Mouse (Mus musculus) MEL (cell line): ENCODE measurements around the gene Tnfrsf25. TPM values are rescaled to one million over a fixed set of nuclear protein-coding genes. Genes with fewer than 3 reads are reported as not detected.

ENCODE experiments used
- DNase-seq: peaks from one replicate; pipeline ENCODE4 v3.0.0; 2011; ENCODE audit warnings: low read depth, low spot score
- H3K27ac ChIP-seq: 2 replicates; pipeline ENCODE4 v1.5.1; 2012; ENCODE audit warnings: low read depth, mild to moderate bottlenecking, control low read depth, low read length, moderate library complexity; ENCODE audit not compliant: control insufficient read depth
- H3K27me3 ChIP-seq, 2 experiments: fragments of 150-350 bp in 1 of 2; sonication (generic) in 1 of 2; 2 replicates each; pipeline ENCODE4 v1.6.1; 2012; ENCODE audit warnings: low read length in 2 of 2, mild to moderate bottlenecking in 2 of 2, improper control_type of control experiment in 1 of 2, moderate library complexity in 1 of 2; ENCODE audit not compliant: insufficient read depth in 2 of 2, control insufficient read depth in 1 of 2
- H3K36me3 ChIP-seq, 2 experiments: 2 replicates each; pipeline ENCODE4 v1.6.1; 2012 to 2014; ENCODE audit warnings: low read length in 2 of 2, improper control_type of control experiment in 1 of 2, inconsistent platforms in 1 of 2, mild to moderate bottlenecking in 1 of 2; ENCODE audit not compliant: insufficient read depth in 2 of 2, control insufficient read depth in 1 of 2
- H3K4me1 ChIP-seq, 2 experiments: fragments of 150-350 bp in 1 of 2; sonication (generic) in 1 of 2; 2 replicates each; pipeline ENCODE4 v1.6.1; 2012; ENCODE audit warnings: low read length in 2 of 2, improper control_type of control experiment in 1 of 2, mild to moderate bottlenecking in 1 of 2; ENCODE audit not compliant: insufficient read depth in 2 of 2, control insufficient read depth in 1 of 2
- H3K4me3 ChIP-seq, 2 experiments: fragments of 150-350 bp in 1 of 2; sonication (generic) in 1 of 2; 2 replicates each; pipeline ENCODE4 v1.5.1; 2012; ENCODE audit warnings: low read depth in 2 of 2, low read length in 2 of 2, mild to moderate bottlenecking in 2 of 2, moderate library complexity in 2 of 2, control low read depth in 1 of 2, improper control_type of control experiment in 1 of 2; ENCODE audit not compliant: control insufficient read depth in 1 of 2, insufficient read depth in 1 of 2
- H3K79me2 ChIP-seq: 2 replicates; pipeline ENCODE4 v1.6.1; 2012; ENCODE audit warnings: mild to moderate bottlenecking, low read length, moderate library complexity; ENCODE audit not compliant: control insufficient read depth, poor library complexity, insufficient read depth
- H3K9ac ChIP-seq: 2 replicates; pipeline ENCODE4 v1.6.1; 2012; ENCODE audit warnings: low read depth, mild to moderate bottlenecking, control low read depth, low read length, moderate library complexity; ENCODE audit not compliant: control insufficient read depth, poor library complexity, severe bottlenecking
- H3K9me3 ChIP-seq: fragments of 150-350 bp; sonication (generic); replicated peaks from 2 replicates; pipeline ENCODE4 v1.6.1; 2012; ENCODE audit warnings: mild to moderate bottlenecking, low read length, improper control_type of control experiment, moderate library complexity; ENCODE audit not compliant: insufficient read depth
- BHLHE40 ChIP-seq: IDR thresholded peaks from 2 replicates; pipeline ENCODE4 v1.6.1; 2012; ENCODE audit warnings: low read depth, mild to moderate bottlenecking, inconsistent platforms, low read length, improper control_type of control experiment, borderline replicate concordance
- CHD2 ChIP-seq: IDR thresholded peaks from 2 replicates; pipeline ENCODE4 v1.6.1; 2011; ENCODE audit warnings: low read length, improper control_type of control experiment
- EP300 ChIP-seq, 2 experiments: IDR thresholded peaks; 2 replicates each; pipeline ENCODE4 v1.6.1; 2011; ENCODE audit warnings: improper control_type of control experiment in 2 of 2, low read length in 2 of 2, low read depth in 1 of 2, mild to moderate bottlenecking in 1 of 2
- ETS1 ChIP-seq: IDR thresholded peaks from 2 replicates; pipeline ENCODE4 v1.6.1; 2012; ENCODE audit warnings: low read depth, mild to moderate bottlenecking, inconsistent platforms, low read length, improper control_type of control experiment, moderate library complexity
- MAZ ChIP-seq: IDR thresholded peaks from 2 replicates; pipeline ENCODE4 v1.6.1; 2012; ENCODE audit warnings: low read depth, mild to moderate bottlenecking, inconsistent platforms, low read length, improper control_type of control experiment
- MYB ChIP-seq: IDR thresholded peaks from 2 replicates; pipeline ENCODE4 v1.6.1; 2011; ENCODE audit warnings: mild to moderate bottlenecking, low read depth, low read length, improper control_type of control experiment
- NRF1 ChIP-seq: IDR thresholded peaks from 2 replicates; pipeline ENCODE4 v1.6.1; 2014; ENCODE audit warnings: low read depth, mild to moderate bottlenecking, inconsistent platforms, low read length, improper control_type of control experiment, moderate library complexity; ENCODE audit not compliant: poor library complexity, insufficient read depth, severe bottlenecking
- POLR2AphosphoS5 ChIP-seq: IDR thresholded peaks from 2 replicates; pipeline ENCODE4 v1.6.1; 2012; ENCODE audit warnings: low read depth, borderline replicate concordance, mild to moderate bottlenecking, inconsistent platforms, low read length, moderate library complexity, mixed read lengths
- RCOR1 ChIP-seq: IDR thresholded peaks from 2 replicates; pipeline ENCODE4 v1.6.1; 2012; ENCODE audit warnings: low read depth, mild to moderate bottlenecking, inconsistent platforms, low read length, improper control_type of control experiment
- SMC3 ChIP-seq: IDR thresholded peaks from 2 replicates; pipeline ENCODE4 v1.6.1; 2011; ENCODE audit warnings: low read depth, low read length, improper control_type of control experiment
- TAL1 ChIP-seq: IDR thresholded peaks from 2 replicates; pipeline ENCODE4 v1.6.1; 2012; ENCODE audit warnings: mild to moderate bottlenecking, inconsistent platforms, low read length, moderate library complexity, mixed read lengths
- TCF12 ChIP-seq: IDR thresholded peaks from 2 replicates; pipeline ENCODE4 v1.6.1; 2014; ENCODE audit warnings: low read depth, mild to moderate bottlenecking, inconsistent platforms, low read length, improper control_type of control experiment, moderate library complexity
- ZMIZ1 ChIP-seq: IDR thresholded peaks from 2 replicates; pipeline ENCODE4 v1.6.1; 2012; ENCODE audit warnings: low read depth, mild to moderate bottlenecking, inconsistent platforms, low read length, improper control_type of control experiment, moderate library complexity
- ZNF384 ChIP-seq: IDR thresholded peaks from 2 replicates; pipeline ENCODE4 v1.6.1; 2012; ENCODE audit warnings: low read depth, mild to moderate bottlenecking, inconsistent platforms, low read length, improper control_type of control experiment
- polyA plus RNA-seq, 2 experiments: library from polyadenylated mRNA; stranded (reverse) in 1 of 2; unstranded in 1 of 2; fragments of >175 nt in 1 of 2; fragments of >200 nt in 1 of 2; gene quantifications; 2 replicates each; pipeline versions ENCODE4 v1.2.1 to v1.2.4; 2012; ENCODE audit warnings: low replicate concordance in 2 of 2, low read depth in 1 of 2; ENCODE audit not compliant: insufficient read length in 2 of 2, insufficient read depth in 1 of 2, missing spikeins in 1 of 2
- total RNA-seq: library from RNA; depleted of rRNA; stranded (reverse); fragments of 300-350 nt; gene quantifications from 2 replicates; pipeline ENCODE4 v1.2.3, GENCODE M21; 2012

Gene Tnfrsf25
- total and polyA plus RNA-seq, 3 experiments: 0.97 to 1.1 TPM; not detected in 1

GRCm38 (mm10) chr4:152086505-152087210 is 29.1 kb upstream of the Tnfrsf25 start (continued):
- TF ChIP-seq TCF12: no peak
- no peak for TF ChIP-seq TAL1
- peak; percentile 18; the same call in 1 of the 2 replicates for TF ChIP-seq MAZ

GRCm38 (mm10) chr4:152087211-152088081 is 28.3 kb upstream of the Tnfrsf25 start:
- peak overlapping the region; percentile 90 to 94 for H3K4me3 ChIP-seq
- TF ChIP-seq RCOR1: no peak
- peak in 1 of 2 experiments; percentile 55; a peak in 2 of 4 replicates for TF ChIP-seq EP300 (IDR thresholded peaks at IDR 0.05; ENCODE audit: low read depth in 1 of 2, low read length in 2 of 2)
- no peak for TF ChIP-seq NRF1
- TF ChIP-seq, all 39 proteins: peak for 1
- H3K4me1 ChIP-seq: peaks cover 6 to 24% of the 10 kb centered on the region in 2 experiments
- H3K9me3 ChIP-seq: no peaks in the 10 kb centered on the region
- H3K79me2 ChIP-seq: peaks cover 7% of the 10 kb centered on the region
- peak; percentile 72 for DNase-seq
- H3K36me3 ChIP-seq: peaks cover 0 to 14% of the 10 kb centered on the region in 2 experiments; a peak in 2 of 4 replicates
- peak overlapping the region; percentile 95 for H3K9ac ChIP-seq
- H3K27ac ChIP-seq: peak overlapping the region; percentile 32
- H3K27me3 ChIP-seq: no peaks in the 10 kb centered on the region

GRCm38 (mm10) chr4:152088133-152088532 is 27.6 kb upstream of the Tnfrsf25 start:
- DNase-seq: peak; percentile 52
- Histone ChIP-seq H3K36me3 (peaks cover 0 to 20% of the 10 kb centered on the region in 2 experiments; a peak in 2 of 4 replicates), H3K27me3 (no peaks in the 10 kb centered on the region), H3K4me3 (no peak overlapping the region), H3K4me1 (peaks cover 11 to 31% of the 10 kb centered on the region in 2 experiments), H3K9ac (peak overlapping the region; percentile 19; the same call in 1 of the 2 replicates), H3K79me2 (peaks cover 7% of the 10 kb centered on the region), H3K27ac (0 out of 2 replicates have a peak overlapping the region, but pooled peaks have one; percentile 5), H3K9me3 (no peaks in the 10 kb centered on the region)
- TF ChIP-seq BHLHE40 (no peak), TCF12 (no peak), SMC3 (no peak), POLR2AphosphoS5 (no peak), RCOR1 (no peak), CHD2 (no peak), ETS1 (no peak), MYB (no peak), MAZ (no peak), ZNF384 (no peak), ZMIZ1 (no peak)
